Mouse (Mus musculus) frontal cortex, postnatal 10 days (tissue): Measurements from ENCODE around the gene Csnk1g1.

Source experiments
- DNase-seq, 2 experiments: peaks; one replicate each; pipeline ENCODE4 v3.0.0; 2022; ENCODE audit warnings: low spot score in 2 of 2, mixed read lengths in 1 of 2

Gene Csnk1g1

DNA sequence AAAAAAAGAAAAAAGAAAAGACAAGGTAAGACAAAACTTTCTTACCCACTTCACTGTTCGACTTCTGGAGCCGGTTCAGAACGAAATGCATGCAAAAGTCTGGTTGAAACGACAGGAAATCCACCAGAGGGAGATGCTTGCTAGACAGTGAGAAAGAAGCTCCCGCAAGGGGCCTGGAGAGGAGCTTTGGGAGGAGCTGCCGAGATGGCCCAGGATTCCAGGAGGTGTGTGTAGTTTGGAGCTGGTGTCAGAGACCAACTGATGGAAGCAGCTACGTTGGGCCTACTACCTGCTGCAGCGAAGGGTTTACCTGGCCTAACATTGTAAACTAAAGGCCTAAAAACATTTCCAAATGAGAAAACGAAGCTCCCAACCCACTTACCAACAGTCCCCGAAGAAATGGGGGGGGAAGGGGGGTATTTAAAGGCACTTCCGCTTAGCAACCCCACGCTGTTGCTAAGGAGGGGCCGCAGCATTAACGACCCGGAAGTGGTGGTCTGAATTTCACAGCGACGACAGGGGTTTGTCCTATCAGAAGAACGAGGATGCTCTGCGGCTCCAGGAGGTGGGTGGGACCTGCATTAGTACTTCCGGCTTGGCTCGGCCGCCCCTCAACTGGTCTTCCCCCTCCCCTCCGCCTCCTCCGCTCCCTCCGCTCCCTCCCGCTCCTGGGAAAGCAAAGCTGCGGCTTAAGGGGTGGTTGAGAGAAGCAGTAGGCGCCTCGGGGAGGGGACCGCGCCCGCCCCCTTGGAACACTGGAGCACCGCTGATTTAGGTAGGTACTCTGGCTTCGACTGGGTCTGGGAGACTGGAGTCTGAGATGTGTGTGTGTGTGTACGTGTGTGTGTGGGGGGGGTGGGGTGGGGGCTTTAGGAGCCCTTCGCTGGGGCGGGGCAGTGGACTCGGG lies at the start of gene Csnk1g1, which contains the start of gene Trip4:
Gene Csnk1g1, plus strand, starts transcription at position 531 of the 907 bp plus-strand sequence.
Gene Trip4, minus strand, starts transcription at position 401 of the 907 bp plus-strand sequence.
- DNase-seq = peak; percentile 93 to 98

DNA sequence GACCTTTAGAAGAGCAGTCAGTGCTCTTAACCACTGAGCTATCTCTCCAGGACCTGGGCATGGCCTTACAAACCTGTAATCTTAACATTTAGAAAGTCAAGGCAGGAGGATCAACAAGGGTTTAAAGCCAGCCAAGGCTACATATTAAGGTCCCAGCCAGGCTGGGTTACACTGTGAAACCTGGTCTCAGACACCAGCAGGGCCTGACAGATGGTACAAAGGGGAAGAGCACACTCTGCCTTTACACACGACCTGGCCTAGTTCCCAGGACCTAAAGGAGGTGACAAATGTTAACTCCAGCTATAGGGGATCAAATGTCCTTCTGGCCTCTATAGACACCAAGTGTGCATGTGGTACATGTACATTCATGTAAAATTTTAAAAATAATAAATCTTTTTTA lies 49.1 kb upstream of the Csnk1g1 start:
- DNase-seq = no peak

DNA sequence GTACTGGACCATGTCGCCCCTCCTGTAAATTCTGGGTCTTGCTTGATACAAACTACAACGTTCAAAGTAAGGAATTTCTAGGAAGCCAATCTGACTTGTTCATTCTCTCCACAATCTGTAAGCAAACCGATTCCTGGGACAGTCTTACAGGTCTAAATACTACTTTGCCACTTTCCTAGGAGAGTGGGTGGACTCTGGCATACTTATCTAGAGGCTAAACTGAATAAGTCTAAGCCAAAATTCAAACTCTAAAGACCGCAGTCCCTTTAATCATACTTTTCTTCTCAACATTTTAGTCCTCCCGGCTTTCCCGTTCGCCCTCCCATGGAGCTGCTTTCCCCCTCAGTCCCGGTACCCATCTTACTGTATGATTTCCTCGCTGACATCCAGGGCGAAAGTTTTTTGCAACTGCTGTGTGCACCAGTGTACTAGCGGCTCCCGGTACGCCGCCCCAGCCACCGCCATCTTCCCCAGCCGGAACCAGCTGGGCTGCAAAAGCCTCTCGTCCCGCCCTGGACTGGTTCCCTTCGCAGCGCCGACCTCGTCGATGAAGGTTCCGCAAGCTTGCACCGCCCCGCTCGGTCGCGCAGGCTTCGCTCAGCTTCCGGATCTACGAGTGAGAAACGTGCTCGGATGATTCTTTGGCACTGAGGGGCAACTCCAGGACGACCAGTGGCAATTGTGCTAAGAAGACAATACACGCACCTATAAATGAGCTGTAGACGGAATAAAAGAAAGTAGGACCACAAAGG lies 24.0 kb upstream of the Csnk1g1 start:
- DNase-seq = peak; percentile 74 to 86

DNA sequence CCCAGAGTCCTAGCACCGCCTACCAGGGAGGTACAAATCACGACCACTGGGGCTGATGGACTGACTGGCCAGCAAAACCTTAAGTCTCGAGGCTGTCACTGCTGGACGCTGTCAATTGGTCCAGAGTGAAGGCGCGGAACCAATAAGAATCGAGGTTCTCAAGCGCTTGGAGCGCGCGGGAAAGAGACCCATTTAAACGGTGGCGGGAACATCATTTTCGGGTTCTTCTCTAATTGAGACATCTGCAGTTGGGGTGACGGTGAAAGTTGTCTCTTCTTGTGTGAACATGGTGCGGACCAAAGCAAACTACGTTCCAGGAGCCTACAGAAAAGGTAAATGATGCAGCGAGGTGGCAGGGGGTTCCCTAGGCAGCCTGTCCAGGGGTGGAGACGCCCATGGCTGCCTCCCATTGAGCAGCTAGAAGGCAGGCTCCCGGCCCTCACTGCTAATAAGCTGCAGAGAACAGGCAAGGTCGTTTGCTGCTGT lies 18.5 kb upstream of the Csnk1g1 start, which contains the start of gene Pclaf:
Gene Pclaf, plus strand, starts transcription at position 95 of the 486 bp plus-strand sequence.
- peak; percentile 53 to 54 for DNase-seq

DNA sequence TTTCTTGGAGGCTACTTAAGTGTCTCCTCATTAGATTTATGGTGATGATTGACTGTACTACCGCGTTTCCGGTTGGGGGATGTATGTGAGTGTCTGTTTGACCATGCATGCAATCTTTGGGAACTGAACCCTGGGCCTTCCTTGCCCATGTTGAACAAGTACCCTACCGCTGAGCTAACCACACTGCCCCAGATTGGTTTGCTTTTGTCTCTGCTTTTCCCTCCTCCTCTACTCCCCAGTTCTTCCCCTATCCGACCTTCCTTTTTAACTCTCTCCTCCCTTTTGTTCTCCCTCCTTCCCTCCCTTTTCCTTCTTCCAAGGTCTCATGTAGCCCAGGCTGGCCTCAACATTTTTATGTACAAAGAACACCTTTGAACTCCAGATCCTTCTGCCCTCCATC lies 17.6 kb upstream of the Csnk1g1 start:
- no peak for DNase-seq

DNA sequence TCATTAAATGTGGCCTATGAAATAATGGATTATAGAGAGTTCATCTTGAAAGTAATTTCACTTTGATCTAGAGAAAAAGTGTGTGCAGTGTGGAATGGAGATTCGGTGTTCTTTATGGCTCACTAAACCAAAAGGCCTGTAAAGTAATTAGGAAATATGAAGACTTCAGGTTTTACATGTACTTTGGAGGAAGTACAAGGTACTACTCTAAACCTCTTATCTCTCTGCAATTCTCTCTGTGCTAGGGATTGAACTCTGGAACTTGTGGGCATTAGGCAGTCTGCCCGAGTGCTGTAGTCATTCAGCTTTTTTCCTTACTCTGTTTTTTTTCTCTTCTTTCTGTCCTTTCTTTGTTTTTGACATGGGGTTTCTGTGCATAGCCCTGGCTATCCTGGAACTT lies 11.7 kb upstream of the Csnk1g1 start:
- no peak for DNase-seq

DNA sequence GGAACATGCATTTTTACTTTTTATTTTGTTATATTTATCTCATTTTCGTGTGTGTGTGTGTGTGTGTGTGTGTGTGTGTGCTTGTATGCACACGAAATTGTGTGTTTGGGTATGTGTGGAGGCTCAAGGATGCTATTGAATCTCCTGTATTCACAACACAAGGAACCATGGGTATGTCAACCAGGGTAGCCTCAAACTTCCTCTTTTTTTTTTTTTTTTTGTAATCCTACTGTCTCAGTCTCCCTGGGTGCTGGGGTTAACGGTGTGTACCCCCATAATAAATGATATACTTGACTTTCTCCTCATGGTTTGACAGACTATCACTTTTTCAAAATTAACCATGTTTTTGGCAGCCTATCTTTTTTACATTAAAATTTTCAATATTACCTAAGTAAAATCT lies 5.8 kb upstream of the Csnk1g1 start:
- no peak for DNase-seq

DNA sequence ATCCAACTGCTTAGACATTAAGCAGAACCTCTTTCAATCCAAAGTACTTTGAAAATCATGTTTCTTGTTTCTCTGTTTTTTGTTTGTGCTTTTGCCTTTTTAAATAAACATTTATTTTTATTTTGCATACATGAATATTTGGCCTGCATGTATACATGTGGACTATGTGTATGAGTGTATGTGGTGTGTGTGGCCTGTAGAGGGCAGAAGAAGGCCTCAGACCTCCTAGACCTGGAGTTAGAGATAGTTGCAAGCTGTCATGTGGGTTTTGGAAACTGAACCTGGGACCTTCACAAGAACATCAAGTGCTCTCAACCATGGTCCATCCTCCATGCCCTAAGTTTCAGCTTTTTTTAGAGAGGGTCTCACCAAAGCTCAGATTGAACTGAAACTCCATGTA lies 5.3 kb upstream of the Csnk1g1 start:
- no peak for DNase-seq

DNA sequence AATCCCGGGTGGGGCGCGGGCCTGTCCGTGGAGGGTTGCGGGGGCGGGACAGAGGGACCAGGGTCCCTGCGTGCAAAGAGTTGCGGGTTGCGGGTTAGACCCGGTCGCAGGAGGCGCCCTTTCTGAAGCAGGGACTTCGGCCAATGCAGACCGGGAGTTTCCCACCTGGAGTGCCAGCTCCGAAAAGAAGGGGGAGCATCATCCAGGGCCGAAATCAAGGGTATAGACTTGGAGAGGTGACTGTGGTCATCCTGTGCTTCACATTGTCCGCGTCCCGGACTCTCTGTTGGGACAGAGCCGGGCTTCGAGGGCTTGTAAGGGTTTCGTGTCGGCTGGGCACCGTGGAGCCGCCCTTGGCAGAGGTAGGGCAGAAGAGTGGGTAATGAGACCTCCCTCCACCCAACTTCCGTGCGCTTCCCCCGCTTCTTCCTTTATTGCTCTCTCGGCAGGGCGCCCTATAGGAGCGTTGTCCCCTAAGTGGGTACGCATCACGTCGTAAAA lies 627 bp downstream of the Csnk1g1 start:
- peak in 1 of 2 experiments; percentile 67 for DNase-seq

DNA sequence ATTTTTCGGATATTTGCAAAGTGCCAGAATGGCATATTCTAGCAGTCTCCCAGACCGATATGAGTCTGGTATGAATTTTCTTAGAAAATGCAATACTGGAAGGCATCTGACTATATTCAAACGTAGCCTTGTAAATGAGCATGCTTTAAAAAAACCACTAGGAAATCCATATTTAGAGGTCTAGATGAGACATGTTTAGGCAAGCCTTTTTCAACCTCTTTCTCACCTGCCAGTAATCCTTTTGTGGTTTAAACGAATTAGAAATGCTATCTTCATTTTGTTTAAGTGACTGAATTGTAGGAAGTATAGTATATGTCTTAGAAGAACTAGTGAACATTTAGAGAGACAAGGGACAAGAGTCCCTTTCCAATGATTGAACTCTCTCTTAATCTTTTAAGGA lies 1.1 kb downstream of the Csnk1g1 start:
- no peak for DNase-seq

DNA sequence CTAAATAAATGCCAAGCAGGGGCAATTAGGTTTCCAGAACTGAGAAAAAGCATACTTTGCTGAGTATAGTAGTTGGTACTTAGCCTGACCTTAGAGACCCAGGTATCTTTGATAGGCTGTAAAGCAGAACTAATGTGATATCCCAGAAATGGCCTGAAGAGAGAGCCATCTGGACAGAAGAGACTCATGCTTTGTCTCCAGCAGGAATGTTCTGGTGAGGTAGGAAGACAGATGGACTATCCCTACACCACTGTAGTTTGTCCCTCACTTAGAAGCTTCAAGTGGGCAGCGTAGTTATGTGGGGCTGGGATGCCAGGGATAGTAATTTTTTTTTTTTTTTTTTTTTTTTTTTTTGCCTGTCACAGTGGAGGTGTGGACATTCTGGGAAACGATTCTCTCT lies 5.3 kb downstream of the Csnk1g1 start:
- DNase-seq = no peak

DNA sequence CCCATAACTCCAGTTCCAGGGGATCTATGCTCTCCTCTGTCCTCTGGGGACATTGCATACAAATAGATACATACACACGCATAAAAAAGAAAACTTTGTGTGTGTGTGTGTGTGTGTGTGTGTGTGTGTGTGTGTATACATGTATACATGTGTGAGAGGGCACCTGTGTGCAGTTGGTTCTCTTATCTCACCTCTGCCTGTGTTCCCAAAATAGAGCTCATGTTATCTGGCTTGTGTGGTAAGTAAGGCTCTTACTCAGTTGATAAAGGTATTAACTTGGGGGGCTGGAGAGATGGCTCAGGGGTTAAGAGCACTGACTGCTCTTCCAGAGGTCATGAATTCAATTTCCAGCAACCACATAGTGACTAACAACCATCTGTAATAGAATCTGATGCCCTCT lies 8.3 kb downstream of the Csnk1g1 start:
- DNase-seq = no peak

DNA sequence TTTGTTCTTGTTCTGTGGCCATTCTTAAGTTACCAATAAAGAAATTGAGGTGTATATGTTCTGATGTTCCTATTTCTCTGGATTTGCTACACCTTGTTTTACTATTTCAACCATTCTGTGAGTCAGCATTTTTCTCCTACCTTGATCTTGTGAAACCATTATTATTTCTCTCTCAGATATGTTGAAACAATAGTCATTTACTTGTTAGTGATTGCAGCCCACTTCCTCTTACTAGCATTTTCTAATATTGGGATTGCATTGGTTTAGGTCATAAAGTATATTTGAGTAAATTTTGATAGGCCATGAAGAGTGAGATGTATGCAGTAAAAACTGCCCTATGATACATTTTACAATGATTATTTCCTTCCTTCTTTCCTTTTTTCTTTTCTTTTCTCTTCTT lies 19.7 kb downstream of the Csnk1g1 start:
- DNase-seq = no peak

DNA sequence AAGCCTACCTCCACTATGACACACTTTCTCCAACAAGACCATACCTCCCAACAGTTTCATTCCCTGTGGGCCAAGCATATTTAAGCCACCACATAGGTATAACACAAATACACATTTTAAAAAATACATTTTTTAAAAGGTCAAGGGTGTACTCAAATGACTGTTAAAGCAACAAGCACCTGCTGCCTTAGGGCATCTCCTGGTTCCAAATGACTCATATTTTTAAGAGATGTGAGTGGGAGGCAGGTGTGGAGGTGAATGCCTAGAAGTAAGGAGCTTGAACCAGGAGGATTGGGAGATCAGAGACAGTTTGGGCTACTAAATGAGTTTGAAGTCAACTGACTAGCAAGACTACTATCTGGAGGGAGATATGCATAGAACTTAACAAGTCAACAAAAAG lies 21.1 kb downstream of the Csnk1g1 start:
- DNase-seq = no peak

DNA sequence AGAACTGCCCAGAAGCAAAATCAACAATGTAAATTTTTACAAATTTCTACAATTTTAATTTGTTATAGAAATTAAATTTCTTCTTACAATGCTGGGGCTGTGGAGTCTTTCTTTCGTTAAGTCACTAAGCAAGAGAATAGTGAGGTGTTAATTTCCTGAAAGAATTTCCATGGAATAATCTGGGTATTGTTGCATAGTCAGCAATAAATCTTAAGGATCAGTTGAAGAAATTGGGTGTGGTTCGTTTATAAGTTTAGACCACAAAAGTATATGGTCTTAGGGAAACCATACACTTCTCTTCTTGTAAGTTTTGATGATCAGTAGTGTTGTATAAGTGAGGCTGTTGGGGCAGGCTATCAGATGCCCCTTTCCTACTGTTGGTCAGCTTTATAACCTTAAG lies 28.8 kb downstream of the Csnk1g1 start:
- DNase-seq = no peak

DNA sequence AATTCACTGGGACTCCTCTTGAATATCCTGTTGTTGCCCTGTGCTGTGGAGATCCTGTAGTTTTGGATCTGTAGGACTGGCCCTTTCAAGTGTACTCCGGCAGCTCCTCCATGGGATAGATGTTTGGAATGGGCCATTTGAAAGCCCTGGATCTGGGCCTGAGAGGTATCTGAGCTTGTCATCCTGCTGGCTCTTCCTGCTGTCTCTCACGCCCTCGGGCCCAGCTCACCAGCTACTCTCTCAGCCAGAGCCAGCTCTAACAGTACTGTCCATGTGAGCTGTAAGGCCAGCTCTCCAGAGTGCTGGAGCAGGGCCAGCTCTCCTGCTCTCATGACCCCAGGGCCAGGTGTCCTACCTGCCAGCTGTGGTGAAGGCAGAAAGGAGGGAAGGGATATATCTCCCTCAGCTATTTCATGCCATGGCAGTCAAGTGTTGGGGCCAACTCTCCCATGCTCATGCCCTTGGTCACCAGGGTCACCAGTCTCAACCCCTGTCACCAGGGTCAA lies 42.4 kb downstream of the Csnk1g1 start:
- no peak for DNase-seq

DNA sequence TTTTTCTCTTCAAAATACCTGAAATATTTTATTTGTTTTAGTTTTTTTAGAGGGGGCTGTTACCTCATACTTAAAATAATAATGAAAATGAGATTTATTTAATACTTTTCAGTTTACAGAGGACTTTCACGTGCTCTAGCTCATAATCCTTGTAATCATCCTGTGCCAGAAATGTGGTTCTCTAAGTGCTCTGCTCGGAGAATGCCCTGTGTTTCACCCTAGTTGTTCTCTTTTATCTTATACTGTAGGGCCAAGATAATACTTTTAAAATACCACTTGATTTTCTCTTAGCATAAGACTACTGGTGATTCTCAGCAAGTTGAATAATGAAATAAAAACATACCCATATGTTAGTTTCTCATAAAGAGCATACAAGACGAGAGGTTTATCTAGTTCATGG lies 61.3 kb downstream of the Csnk1g1 start:
- no peak for DNase-seq

DNA sequence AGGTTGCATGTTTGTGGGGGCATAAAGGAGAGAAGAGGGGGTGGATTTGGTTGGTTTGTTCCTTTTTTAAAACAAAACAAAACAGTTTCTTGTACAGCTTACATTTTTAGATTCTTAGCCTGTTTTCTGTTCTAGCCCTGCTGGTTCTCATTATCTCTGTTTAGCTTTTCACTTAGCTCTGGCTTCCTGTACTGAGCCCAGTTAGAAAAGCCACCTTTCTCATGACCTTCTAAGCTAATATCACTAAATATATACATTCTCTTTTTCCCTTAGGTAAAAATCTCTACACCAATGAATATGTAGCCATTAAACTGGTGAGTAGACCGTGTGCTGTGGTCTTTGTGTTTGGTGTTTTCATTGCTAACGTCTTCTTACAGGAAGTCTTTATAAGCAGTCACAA lies 64.5 kb downstream of the Csnk1g1 start:
- no peak for DNase-seq

DNA sequence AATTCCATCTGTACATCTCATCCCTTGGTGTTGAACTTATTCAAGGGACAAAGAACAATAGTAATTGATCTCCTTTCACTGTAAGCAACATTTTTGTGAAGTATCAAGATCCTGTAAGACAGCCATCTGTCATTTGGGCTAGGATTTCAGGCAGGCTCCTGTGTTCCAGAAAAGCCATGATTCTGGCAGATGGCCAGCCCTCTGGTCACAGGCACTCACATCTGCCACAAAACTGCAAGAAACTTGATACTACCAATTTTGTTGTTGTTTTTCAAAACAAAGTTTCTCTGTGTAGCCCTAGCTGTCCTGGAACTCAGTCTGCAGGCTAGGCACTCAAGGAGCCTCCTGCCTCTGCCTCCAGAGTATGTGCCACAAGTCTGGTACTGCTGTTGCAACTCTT lies 67.2 kb downstream of the Csnk1g1 start:
- DNase-seq = no peak

DNA sequence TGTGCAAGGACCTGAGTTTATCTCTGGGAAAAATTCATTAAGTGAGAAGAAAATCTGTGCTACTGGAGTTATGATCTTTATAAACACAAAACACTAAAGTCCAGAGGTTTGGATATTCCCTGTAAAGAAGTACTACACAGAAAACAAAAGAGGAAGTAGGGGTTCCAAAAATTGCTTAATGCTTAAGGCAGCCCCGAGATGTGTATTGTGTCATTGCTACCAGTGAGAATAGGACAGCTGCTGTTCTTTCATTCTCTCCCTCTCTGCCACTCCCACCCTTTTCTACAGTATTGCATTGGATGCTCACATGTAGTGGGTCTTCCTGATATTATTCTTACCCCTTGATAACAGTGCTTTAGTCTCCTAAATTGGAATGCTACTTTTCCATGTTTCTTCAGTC lies 74.1 kb downstream of the Csnk1g1 start:
- no peak for DNase-seq

DNA sequence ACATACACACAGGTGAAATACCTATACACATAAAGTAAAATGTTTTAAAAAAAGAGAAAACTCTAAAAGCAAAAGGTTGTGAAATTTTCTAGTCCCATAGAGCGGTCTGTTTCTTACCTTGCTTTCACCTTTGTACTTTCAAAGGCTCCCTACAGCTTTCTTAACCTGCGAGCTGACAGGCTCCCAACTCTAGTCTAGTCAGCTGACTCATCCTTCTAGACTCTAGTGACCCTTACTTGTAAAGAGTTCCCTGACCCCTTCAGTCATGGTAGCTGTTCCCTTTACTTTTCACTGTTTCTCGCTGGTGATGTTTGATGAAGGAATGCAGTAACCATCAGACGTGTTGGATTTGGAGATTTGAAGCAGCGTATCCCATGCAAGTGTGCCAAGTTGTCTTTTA lies 78.3 kb downstream of the Csnk1g1 start:
- DNase-seq = no peak
